Mouse (Mus musculus): ENCODE results near the gene Mlph.

DNA sequence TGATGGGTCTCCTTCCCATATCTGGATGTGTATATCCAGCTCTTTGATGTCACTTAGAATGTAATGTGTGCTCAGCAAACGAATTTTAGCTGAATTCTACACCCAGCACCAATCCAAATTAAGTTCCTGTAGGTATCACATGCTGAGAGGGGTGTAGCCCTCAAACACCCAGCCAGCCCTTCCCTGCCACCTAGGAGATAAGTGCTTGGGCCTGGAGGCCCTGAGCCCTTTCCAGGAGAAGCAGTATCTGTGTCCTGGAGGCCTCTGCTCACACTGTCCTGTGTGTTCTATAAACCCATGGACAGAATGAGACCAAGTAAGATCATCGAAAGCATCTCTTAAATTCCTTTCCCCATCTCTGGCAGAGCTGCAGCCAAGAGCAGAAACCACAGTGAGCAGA is 32.4 kb downstream of the Mlph start:
- TF ChIP-seq CTCF (IDR thresholded peaks at IDR 0.05; ENCODE audit: low read depth) (no peak), EP300 (optimal IDR thresholded peaks at IDR 0.05) (no peak)
